Mouse (Mus musculus) heart, embryonic 15.5 days (tissue): ENCODE data around the gene Zfp105. TPM values are rescaled to one million over a fixed set of nuclear protein-coding genes. Genes with fewer than 3 reads are reported as not detected.

Experiments
- polyA plus RNA-seq: library from polyadenylated mRNA; unstranded; fragments of >200 nt; fragmentation: Nextera tagmentation; extraction: Ambion mirVana; gene quantifications from 2 replicates; pipeline ENCODE4 v1.2.1, GENCODE M21; 2015

Zfp105 gene
- polyA plus RNA-seq, 1 experiment from 2014 or later: 9.6 TPM

Other genes with a start within 250 kb of the Zfp105 start
- 0.05 TPM in 1 of 2 replicates, not detected in the other for gene Topaz1, start 175.7 kb upstream of the Zfp105 start, polyA plus RNA-seq
- gene Tcaim, start 117.5 kb upstream of the Zfp105 start, polyA plus RNA-seq: 5.3 and 6.1 TPM in 2 replicates
- gene Gm35549, start 79.0 kb upstream of the Zfp105 start, polyA plus RNA-seq: 0.29 and 0.42 TPM in 2 replicates
- gene Zfp445, start 57.1 kb upstream of the Zfp105 start, polyA plus RNA-seq: 33.1 and 41.2 TPM in 2 replicates
- gene Zkscan7, start 37.4 kb upstream of the Zfp105 start, polyA plus RNA-seq: 1.9 and 2.6 TPM in 2 replicates
- 18.7 and 23.7 TPM in 2 replicates for gene 1110059G10Rik, start 27.9 kb downstream of the Zfp105 start, polyA plus RNA-seq
- gene Kif15, start 28.0 kb downstream of the Zfp105 start, polyA plus RNA-seq: 23.8 and 31.2 TPM in 2 replicates
- gene Tmem42, start 98.3 kb downstream of the Zfp105 start, polyA plus RNA-seq: 15.4 and 18.1 TPM in 2 replicates
- gene Tgm4, start 111.7 kb downstream of the Zfp105 start, polyA plus RNA-seq: 0.24 and 0.30 TPM in 2 replicates
- gene Zdhhc3, start 190.1 kb downstream of the Zfp105 start, polyA plus RNA-seq: 44.2 and 52.7 TPM in 2 replicates
- gene Exosc7, start 190.1 kb downstream of the Zfp105 start, polyA plus RNA-seq: 63.9 and 76.4 TPM in 2 replicates
- gene Clec3b, start 227.9 kb downstream of the Zfp105 start, polyA plus RNA-seq: 1.5 and 2.9 TPM in 2 replicates